Mouse (Mus musculus): ENCODE data around the gene Gdpd5. TPM values are rescaled to one million over a fixed set of nuclear protein-coding genes. Genes with fewer than 3 reads are reported as not detected.

Gene Gdpd5
- total and polyA plus RNA-seq, 2 experiments: 0.28 to 1.7 TPM

DNA sequence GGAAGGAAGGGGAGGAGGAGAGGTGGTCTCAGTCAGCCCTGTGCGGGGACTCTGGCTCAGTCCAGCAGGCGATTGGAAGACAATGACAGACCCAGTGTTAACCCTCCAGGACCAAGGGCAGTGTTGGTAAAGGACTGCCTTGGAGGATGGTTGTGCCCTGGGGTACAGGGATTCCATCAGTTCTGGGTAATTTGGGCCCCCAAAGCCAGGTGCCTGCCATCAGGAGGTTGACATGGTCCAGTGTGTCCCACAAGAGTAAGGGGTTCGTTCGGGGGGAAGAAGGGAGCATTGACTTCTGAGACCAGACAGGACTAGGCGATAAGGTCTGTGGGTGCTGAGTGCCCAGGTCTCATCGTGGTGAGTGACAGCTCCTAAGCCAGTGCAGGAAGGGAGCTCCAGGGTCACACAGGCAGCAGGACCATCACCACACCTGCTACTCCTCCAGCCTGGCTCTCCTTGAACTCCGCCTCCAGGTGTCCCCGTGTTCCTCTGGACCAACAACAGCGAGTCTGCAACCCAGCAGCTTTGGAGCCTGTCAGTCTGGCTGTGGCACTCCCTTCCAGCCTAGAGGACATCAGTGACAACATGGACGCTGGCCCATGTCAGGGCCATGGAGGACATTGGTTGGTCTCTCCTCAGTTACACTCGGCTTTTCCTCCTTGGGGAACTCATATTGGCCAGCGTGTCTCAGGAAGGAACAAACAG is 23.0 kb downstream of the Gdpd5 start:
- H3K4me1 ChIP-seq (ENCODE audit: control insufficient read depth, insufficient read depth, low read length): peaks cover 2% of the 10 kb centered on the region; the same call in 1 of the 2 replicates
- H3K27me3 ChIP-seq (ENCODE audit: control insufficient read depth, insufficient read depth, low read length): no peaks in the 10 kb centered on the region
- TF ChIP-seq POLR2A (IDR thresholded peaks at IDR 0.05; ENCODE audit: extremely low read depth, insufficient read depth, low read length) (no peak), CTCF (IDR thresholded peaks at IDR 0.05; ENCODE audit: low read depth, low read length) (no peak)
- no peak overlapping the region for H3K4me3 ChIP-seq (ENCODE audit: insufficient read depth, low read depth, low read length)
- H3K36me3 ChIP-seq (ENCODE audit: control insufficient read depth, insufficient read depth, low read length): no peaks in the 10 kb centered on the region
- 79% methylated on average over 12 of the region's 12 CpGs for WGBS
- DNase-seq (ENCODE audit: extremely low read depth, low read depth, low spot score): no peak
- no peaks in the 10 kb centered on the region for H3K79me2 ChIP-seq (ENCODE audit: control insufficient read depth, insufficient read depth, low read length)
- H3K27ac ChIP-seq (replicated peaks; ENCODE audit: insufficient read depth, low read depth, low read length): no peak overlapping the region
- no peak overlapping the region for H3K9ac ChIP-seq (ENCODE audit: low read depth, low read length)

DNA sequence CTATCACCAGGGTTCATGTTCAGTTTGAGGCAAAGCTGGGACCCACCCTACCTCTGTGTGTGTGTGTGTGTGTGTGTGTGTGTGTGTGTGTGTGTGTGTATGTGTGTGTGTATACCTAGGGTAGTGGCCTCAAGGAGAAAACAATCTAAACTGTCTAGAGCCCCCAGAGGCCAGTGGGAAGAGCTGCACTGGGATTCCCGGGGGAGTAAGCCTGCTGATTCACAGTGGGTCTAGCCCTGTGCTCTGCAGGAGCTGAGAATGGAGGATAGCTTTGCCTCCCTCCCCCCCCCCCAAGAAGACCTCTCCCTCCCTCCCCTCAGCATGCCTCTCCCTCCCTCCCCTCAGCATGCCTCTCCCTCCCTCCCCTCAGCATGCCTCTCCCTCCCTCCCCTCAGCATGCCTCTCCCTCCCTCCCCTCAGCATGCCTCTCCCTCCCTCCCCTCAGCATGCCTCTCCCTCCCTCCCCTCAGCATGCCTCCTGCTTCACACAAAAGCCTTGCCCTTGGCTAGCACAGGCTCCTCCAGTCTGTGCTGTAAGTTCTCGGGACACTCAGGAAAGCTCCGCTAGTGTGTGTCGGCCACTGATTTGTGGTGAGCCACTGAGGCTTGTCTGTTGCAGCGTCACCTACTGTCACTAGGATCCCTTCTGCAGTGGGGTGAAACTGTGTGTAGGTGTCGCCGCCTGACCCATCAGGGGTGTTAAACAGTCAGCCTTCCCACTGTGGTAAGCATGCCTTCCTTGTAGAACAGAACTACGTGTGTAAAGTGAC is 24.4 kb downstream of the Gdpd5 start:
- Histone ChIP-seq H3K4me3 (ENCODE audit: insufficient read depth, low read depth, low read length) (no peak overlapping the region), H3K9ac (ENCODE audit: low read depth, low read length) (no peak overlapping the region), H3K4me1 (ENCODE audit: control insufficient read depth, insufficient read depth, low read length) (peaks cover 2% of the 10 kb centered on the region; the same call in 1 of the 2 replicates), H3K36me3 (ENCODE audit: control insufficient read depth, insufficient read depth, low read length) (no peaks in the 10 kb centered on the region), H3K79me2 (ENCODE audit: control insufficient read depth, insufficient read depth, low read length) (no peaks in the 10 kb centered on the region), H3K27me3 (ENCODE audit: control insufficient read depth, insufficient read depth, low read length) (no peaks in the 10 kb centered on the region), H3K27ac (replicated peaks; ENCODE audit: insufficient read depth, low read depth, low read length) (no peak overlapping the region)
- no peak for DNase-seq (ENCODE audit: extremely low read depth, low read depth, low spot score)
- no peak for TF ChIP-seq POLR2A (IDR thresholded peaks at IDR 0.05; ENCODE audit: extremely low read depth, insufficient read depth, low read length)
- TF ChIP-seq CTCF (IDR thresholded peaks at IDR 0.05; ENCODE audit: low read depth, low read length): no peak
- 80% methylated on average over 8 of the region's 8 CpGs for WGBS

GRCm38 (mm10) chr7:99407598-99407997 is 26.4 kb downstream of the Gdpd5 start:
- 74% methylated on average over 2 of the region's 2 CpGs for WGBS
- H3K4me3 ChIP-seq (ENCODE audit: insufficient read depth, low read depth, low read length): no peak overlapping the region
- TF ChIP-seq CTCF (IDR thresholded peaks at IDR 0.05; ENCODE audit: low read depth, low read length) (no peak), POLR2A (IDR thresholded peaks at IDR 0.05; ENCODE audit: extremely low read depth, insufficient read depth, low read length) (no peak)
- H3K27me3 ChIP-seq (ENCODE audit: control insufficient read depth, insufficient read depth, low read length): no peaks in the 10 kb centered on the region
- H3K9ac ChIP-seq (ENCODE audit: low read depth, low read length): no peak overlapping the region
- H3K4me1 ChIP-seq (ENCODE audit: control insufficient read depth, insufficient read depth, low read length): peaks cover 6% of the 10 kb centered on the region
- no peak for DNase-seq (ENCODE audit: extremely low read depth, low read depth, low spot score)
- no peaks in the 10 kb centered on the region for H3K36me3 ChIP-seq (ENCODE audit: control insufficient read depth, insufficient read depth, low read length)
- H3K79me2 ChIP-seq (ENCODE audit: control insufficient read depth, insufficient read depth, low read length): no peaks in the 10 kb centered on the region
- no peak overlapping the region for H3K27ac ChIP-seq (replicated peaks; ENCODE audit: insufficient read depth, low read depth, low read length)

GRCm38 (mm10) chr7:99409441-99410222 is 28.4 kb downstream of the Gdpd5 start:
- 89% methylated on average over 8 of the region's 8 CpGs for WGBS
- Histone ChIP-seq H3K79me2 (ENCODE audit: control insufficient read depth, insufficient read depth, low read length) (no peaks in the 10 kb centered on the region), H3K9ac (ENCODE audit: low read depth, low read length) (no peak overlapping the region), H3K27ac (replicated peaks; ENCODE audit: insufficient read depth, low read depth, low read length) (no peak overlapping the region), H3K36me3 (ENCODE audit: control insufficient read depth, insufficient read depth, low read length) (no peaks in the 10 kb centered on the region), H3K27me3 (ENCODE audit: control insufficient read depth, insufficient read depth, low read length) (no peaks in the 10 kb centered on the region), H3K4me1 (ENCODE audit: control insufficient read depth, insufficient read depth, low read length) (peaks cover 6% of the 10 kb centered on the region), H3K4me3 (ENCODE audit: insufficient read depth, low read depth, low read length) (no peak overlapping the region)
- TF ChIP-seq CTCF (IDR thresholded peaks at IDR 0.05; ENCODE audit: low read depth, low read length): no peak
- TF ChIP-seq POLR2A (IDR thresholded peaks at IDR 0.05; ENCODE audit: extremely low read depth, insufficient read depth, low read length): no peak
- DNase-seq (ENCODE audit: extremely low read depth, low read depth, low spot score): no peak

- H3K27ac ChIP-seq (replicated peaks; ENCODE audit: insufficient read depth, low read depth, low read length): no peak overlapping the region
- no peaks in the 10 kb centered on the region for H3K36me3 ChIP-seq (ENCODE audit: control insufficient read depth, insufficient read depth, low read length)
- WGBS: 84% methylated on average over 9 of the region's 9 CpGs
- H3K4me1 ChIP-seq (ENCODE audit: control insufficient read depth, insufficient read depth, low read length): peaks cover 6% of the 10 kb centered on the region
- no peak overlapping the region for H3K9ac ChIP-seq (ENCODE audit: low read depth, low read length)
- DNase-seq (ENCODE audit: extremely low read depth, low read depth, low spot score): no peak
- H3K4me3 ChIP-seq (ENCODE audit: insufficient read depth, low read depth, low read length): no peak overlapping the region
- no peaks in the 10 kb centered on the region for H3K79me2 ChIP-seq (ENCODE audit: control insufficient read depth, insufficient read depth, low read length)
- H3K27me3 ChIP-seq (ENCODE audit: control insufficient read depth, insufficient read depth, low read length): no peaks in the 10 kb centered on the region
- TF ChIP-seq POLR2A (IDR thresholded peaks at IDR 0.05; ENCODE audit: extremely low read depth, insufficient read depth, low read length) (no peak), CTCF (IDR thresholded peaks at IDR 0.05; ENCODE audit: low read depth, low read length) (no peak)
Observed at GRCm38 (mm10) chr7:99410315-99410714, 29.1 kb downstream of the Gdpd5 start.
